Mouse (Mus musculus) liver, embryonic 15.5 days (tissue): Measurements from ENCODE around the gene Ahdc1. TPM values are rescaled to one million over a fixed set of nuclear protein-coding genes. Genes with fewer than 3 reads are reported as not detected.

ENCODE experiments used
- ATAC-seq: fragments of 200-750 bp; cut with Nextera tagmentation; 2 replicates; pipeline ENCODE4 v1.8.0; 2017; ENCODE audit warnings: moderate number of reproducible peaks, mild to moderate bottlenecking, moderate library complexity; ENCODE audit not compliant: insufficient read depth
- H3K27ac ChIP-seq: fragments of 300-500 bp; sonication (generic); replicated peaks from 2 replicates; pipeline ENCODE4 v1.5.1; 2015; ENCODE audit warnings: mild to moderate bottlenecking, inconsistent platforms
- H3K27me3 ChIP-seq: fragments of 300-500 bp; sonication (generic); 2 replicates; pipeline ENCODE4 v1.6.1; 2015; ENCODE audit warnings: mild to moderate bottlenecking, inconsistent platforms
- H3K36me3 ChIP-seq: fragments of 300-500 bp; sonication (generic); replicated peaks from 2 replicates; pipeline ENCODE4 v1.6.1; 2015; ENCODE audit warnings: moderate library complexity, mild to moderate bottlenecking, inconsistent platforms
- H3K4me1 ChIP-seq: fragments of 300-500 bp; sonication (generic); replicated peaks from 2 replicates; pipeline ENCODE4 v1.6.1; 2015; ENCODE audit warnings: inconsistent platforms
- H3K4me2 ChIP-seq: fragments of 300-500 bp; sonication (generic); 2 replicates; pipeline ENCODE4 v1.6.1; 2015; ENCODE audit warnings: moderate library complexity, mild to moderate bottlenecking, inconsistent platforms
- H3K4me3 ChIP-seq: fragments of 300-500 bp; sonication (generic); replicated peaks from 2 replicates; pipeline ENCODE4 v1.5.1; 2015; ENCODE audit warnings: mild to moderate bottlenecking, inconsistent platforms
- H3K9ac ChIP-seq: fragments of 300-500 bp; sonication (generic); 2 replicates; pipeline ENCODE4 v1.6.1; 2015; ENCODE audit warnings: moderate library complexity, mild to moderate bottlenecking, inconsistent platforms
- H3K9me3 ChIP-seq: fragments of 300-500 bp; sonication (generic); replicated peaks from 2 replicates; pipeline ENCODE4 v1.6.1; 2016; ENCODE audit warnings: inconsistent platforms
- WGBS: fragments of 180-500 bp; shearing (Covaris S2); methylation state at CpG from one replicate; pipeline ENCODE4 v1.1.7; 2015; ENCODE audit warnings: mixed read lengths; ENCODE audit not compliant: insufficient replicate concordance; 5-methylcytosine and 5-hydroxymethylcytosine counted together
- polyA plus RNA-seq: library from polyadenylated mRNA; unstranded; fragments of >200 nt; fragmentation: Nextera tagmentation; extraction: Ambion mirVana; gene quantifications from 2 replicates; pipeline ENCODE4 v1.2.1, GENCODE M21; 2015

Ahdc1 gene
- polyA plus RNA-seq, 1 experiment from 2014 or later: 1.1 TPM

GRCm38 (mm10) chr4:133119579-133119978 is 108.5 kb downstream of the Ahdc1 start:
- Histone ChIP-seq H3K9ac (no peak overlapping the region), H3K27me3 (no peaks in the 10 kb centered on the region), H3K27ac (no peak overlapping the region), H3K9me3 (no peaks in the 10 kb centered on the region), H3K4me1 (peaks cover 16% of the 10 kb centered on the region), H3K4me2 (no peak overlapping the region), H3K4me3 (no peak overlapping the region), H3K36me3 (no peaks in the 10 kb centered on the region)
- 75% methylated on average over 6 of the region's 6 CpGs for WGBS
- no peak for ATAC-seq

DNA sequence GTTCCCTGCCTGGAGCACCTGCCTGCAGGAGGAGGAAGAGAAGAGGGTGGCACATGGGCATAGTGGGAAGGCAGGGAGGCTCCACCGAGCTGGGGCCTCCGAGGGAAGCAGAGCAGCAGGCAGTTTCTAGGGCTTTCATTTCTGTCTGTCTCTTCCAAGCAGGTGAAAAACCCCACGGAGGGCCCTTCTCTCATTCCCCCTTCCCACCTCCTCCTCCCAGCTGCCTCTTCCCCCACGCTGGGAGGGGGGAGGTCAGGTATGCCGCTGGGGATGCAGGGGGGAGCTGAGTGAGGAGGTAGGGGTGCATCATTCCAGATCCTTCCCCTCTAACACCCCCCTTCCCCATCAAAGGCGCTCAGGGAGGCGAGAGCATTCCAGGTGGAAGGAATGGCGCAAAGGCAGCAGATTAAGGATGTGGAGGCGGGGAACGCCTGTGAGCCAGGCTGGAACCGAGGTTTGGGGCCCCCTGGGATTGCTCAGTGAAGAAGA is 109.8 kb downstream of the Ahdc1 start:
- ATAC-seq: no peak
- H3K27ac ChIP-seq: no peak overlapping the region

GRCm38 (mm10) chr4:133121416-133121815 is 110.4 kb downstream of the Ahdc1 start:
- no peaks in the 10 kb centered on the region for H3K36me3 ChIP-seq
- peaks cover 16% of the 10 kb centered on the region for H3K4me1 ChIP-seq
- no peaks in the 10 kb centered on the region for H3K27me3 ChIP-seq
- no peak overlapping the region for H3K27ac ChIP-seq
- no peak overlapping the region for H3K9ac ChIP-seq
- 73% methylated on average over 1 of the region's 1 CpGs for whole genome bisulfite sequencing
- H3K9me3 ChIP-seq: no peaks in the 10 kb centered on the region
- no peak overlapping the region for H3K4me2 ChIP-seq
- ATAC-seq: no peak
- no peak overlapping the region for H3K4me3 ChIP-seq

More for the DNA sequence above, 109.8 kb downstream of the Ahdc1 start:
- H3K4me2 ChIP-seq: no peak overlapping the region
- no peaks in the 10 kb centered on the region for H3K36me3 ChIP-seq
- no peak overlapping the region for H3K4me3 ChIP-seq
- H3K9me3 ChIP-seq: no peaks in the 10 kb centered on the region
- peaks cover 16% of the 10 kb centered on the region for H3K4me1 ChIP-seq
- H3K27me3 ChIP-seq: no peaks in the 10 kb centered on the region
- WGBS: 51% methylated on average over 11 of the region's 11 CpGs
- no peak overlapping the region for H3K9ac ChIP-seq

- Histone ChIP-seq H3K4me3 (no peak overlapping the region), H3K27me3 (no peaks in the 10 kb centered on the region), H3K27ac (no peak overlapping the region), H3K4me2 (no peak overlapping the region), H3K9ac (no peak overlapping the region), H3K9me3 (no peaks in the 10 kb centered on the region), H3K36me3 (no peaks in the 10 kb centered on the region), H3K4me1 (peaks cover 16% of the 10 kb centered on the region)
- no peak for ATAC-seq
- WGBS: 12% methylated on average over 5 of the region's 5 CpGs
Measured at GRCm38 (mm10) chr4:133121974-133122637, 111.0 kb downstream of the Ahdc1 start.

DNA sequence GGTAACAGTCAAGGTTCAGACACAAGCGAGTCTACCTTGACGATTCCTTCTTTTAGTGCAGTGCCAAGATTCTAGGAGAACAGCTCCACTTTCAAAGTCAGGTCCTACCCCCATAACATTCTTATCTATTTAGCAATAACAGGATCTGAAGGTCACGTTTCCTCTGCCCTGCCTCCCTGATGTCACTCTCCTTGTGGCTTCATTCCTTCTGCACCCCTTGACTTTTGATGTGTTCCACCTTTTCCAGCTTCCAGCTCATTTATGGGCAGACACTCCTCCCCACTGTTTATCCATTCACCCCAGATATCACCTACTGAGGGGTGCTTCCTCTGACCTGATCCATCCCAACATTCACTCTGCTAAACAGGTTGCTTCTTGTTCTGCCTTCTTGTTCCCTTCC is 116.0 kb downstream of the Ahdc1 start:
- H3K9ac ChIP-seq: no peak overlapping the region
- H3K4me2 ChIP-seq: no peak overlapping the region
- peaks cover 20% of the 10 kb centered on the region for H3K4me1 ChIP-seq
- H3K27ac ChIP-seq: no peak overlapping the region
- no peak overlapping the region for H3K4me3 ChIP-seq
- H3K9me3 ChIP-seq: no peaks in the 10 kb centered on the region
- WGBS: 50% methylated on average over 3 of the region's 3 CpGs
- no peak for ATAC-seq
- no peaks in the 10 kb centered on the region for H3K36me3 ChIP-seq
- no peaks in the 10 kb centered on the region for H3K27me3 ChIP-seq

Other genes starting within 250 kb of the Ahdc1 start
- 78.2 and 81.3 TPM in 2 replicates for gene Rpa2, start 242.9 kb upstream of the Ahdc1 start, polyA plus RNA-seq
- 2.8 and 3.4 TPM in 2 replicates for gene Themis2, start 214.9 kb upstream of the Ahdc1 start, polyA plus RNA-seq
- 22.3 and 22.5 TPM in 2 replicates for gene Ppp1r8, start 168.1 kb upstream of the Ahdc1 start, polyA plus RNA-seq
- gene Stx12, start 126.8 kb upstream of the Ahdc1 start, polyA plus RNA-seq: 14.8 and 15.9 TPM in 2 replicates
- 27.6 and 28.5 TPM in 2 replicates for gene Fam76a, start 88.7 kb upstream of the Ahdc1 start, polyA plus RNA-seq
- 2.7 and 2.8 TPM in 2 replicates for gene Fgr, start 37.2 kb upstream of the Ahdc1 start, polyA plus RNA-seq
- gene Wasf2, start 119.2 kb downstream of the Ahdc1 start, polyA plus RNA-seq: 44.0 and 52.0 TPM in 2 replicates
- not detected in 2 replicates for gene Cd164l2, start 200.9 kb downstream of the Ahdc1 start, polyA plus RNA-seq
- not detected in 2 replicates for gene Gpr3, start 201.3 kb downstream of the Ahdc1 start, polyA plus RNA-seq
- 2.0 and 2.9 TPM in 2 replicates for gene Map3k6, start 229.6 kb downstream of the Ahdc1 start, polyA plus RNA-seq